Mouse (Mus musculus): ENCODE measurements around the gene Zfp526. TPM values are rescaled to one million over a fixed set of nuclear protein-coding genes. Genes with fewer than 3 reads are reported as not detected.

The Zfp526 gene
- 36.8 and 39.8 TPM in 2 replicates for polyA plus RNA-seq (2012; ENCODE audit: low replicate concordance)

DNA sequence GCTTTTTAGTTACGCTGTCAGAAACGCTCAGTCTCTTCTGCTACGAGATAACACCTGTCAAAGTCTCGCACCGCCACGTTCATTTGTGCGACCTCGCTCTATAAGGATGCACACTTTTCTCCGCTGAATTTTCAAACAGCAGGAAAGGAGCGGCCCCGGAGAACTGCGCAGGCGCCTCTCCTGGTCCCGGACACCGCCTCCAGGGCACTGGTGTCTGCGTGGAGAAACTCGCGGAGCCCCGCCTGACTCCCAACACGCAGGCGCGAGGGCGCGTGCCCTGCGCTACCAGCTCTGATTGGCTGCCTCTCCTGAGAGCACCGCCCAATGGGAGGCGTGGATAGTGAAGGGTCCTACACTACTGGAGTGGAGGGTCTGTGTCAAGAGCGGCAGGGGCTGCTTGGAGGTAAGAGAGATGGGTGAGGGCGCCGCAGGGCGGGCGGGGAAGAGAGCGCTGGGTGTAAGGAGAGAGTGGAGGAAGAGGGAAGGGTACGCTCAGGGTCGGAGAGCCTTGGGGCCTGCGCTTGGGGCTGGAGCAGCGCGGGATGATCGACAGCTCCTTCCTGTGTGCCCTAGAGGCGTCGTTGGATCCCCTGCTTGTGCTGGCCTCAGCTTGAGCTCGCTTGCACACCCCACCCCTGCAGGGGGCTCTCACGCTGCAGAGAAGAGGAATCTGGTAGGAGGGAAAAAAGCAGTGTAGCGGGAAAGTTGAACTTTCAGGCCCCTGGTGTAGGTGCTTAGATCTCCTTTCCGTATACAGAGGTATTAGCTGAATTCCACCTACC is at the start of gene Zfp526:
Gene Zfp526 (plus strand): TSS at position 324 of the 782 bp plus-strand sequence.

DNA sequence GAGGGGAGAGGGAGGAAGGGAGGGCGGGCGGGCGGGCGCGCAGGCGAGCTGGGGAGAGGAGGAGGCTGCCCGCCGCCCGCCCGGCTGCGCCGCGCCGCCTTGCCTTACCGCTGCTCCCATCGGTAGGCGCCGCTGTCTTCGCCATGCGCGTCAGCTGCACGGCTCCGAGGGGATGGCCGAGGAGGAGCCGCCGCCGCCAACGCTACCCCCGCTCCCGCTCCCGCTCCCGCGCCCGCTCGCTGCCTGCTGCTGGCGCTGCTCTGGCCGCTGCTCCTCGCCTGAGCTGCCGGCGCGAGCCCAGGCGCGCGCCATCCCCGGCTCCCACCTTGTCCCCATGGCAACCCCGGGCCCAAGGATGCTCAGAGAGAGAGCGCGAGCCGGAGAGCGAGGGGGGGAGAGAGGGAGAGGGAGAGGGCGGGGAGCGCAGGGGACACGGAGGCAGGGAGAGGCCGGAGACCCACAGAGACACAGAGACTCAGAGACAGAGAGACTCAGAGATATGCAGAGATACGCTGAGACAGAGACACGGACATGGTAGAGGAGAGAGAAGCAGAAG is 41.5 kb upstream of the Zfp526 start, which contains the start of gene Pou2f2:
Gene Pou2f2 (minus strand): TSS at position 121 of the 556 bp plus-strand sequence.

DNA sequence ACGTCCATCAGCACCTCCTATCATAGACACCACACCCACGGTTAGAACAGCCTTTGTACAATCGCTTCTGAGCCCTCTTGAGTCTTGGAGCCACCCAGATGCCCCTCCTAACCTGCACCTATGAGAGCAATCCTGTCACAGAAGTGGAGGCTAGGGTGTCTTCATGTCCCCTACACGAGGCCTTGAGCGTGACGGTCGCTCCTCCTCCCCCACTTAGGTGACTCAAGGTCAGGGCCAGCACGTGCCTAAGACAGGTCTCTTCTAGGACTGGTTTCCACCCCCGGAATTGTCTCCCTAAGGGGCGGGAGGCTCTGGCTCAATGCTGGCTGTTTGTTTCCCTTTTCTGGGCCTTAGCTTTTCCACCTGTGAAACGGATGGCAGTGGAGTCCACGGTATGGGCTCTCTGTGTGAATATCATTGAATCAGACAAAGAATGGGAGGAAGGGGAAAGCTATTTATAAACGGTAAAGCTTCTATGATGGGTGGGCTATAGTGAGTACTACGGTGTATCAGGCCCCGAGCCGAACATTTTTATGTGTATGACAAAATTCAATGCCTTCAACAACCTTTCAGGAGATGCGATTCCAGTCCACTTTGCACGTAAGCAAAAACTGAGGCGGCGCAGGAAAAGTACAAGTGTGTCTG is 646 bp upstream of the Zfp526 start, which contains the start of gene Dedd2:
Gene Dedd2 (minus strand): TSS at position 159 of the 645 bp plus-strand sequence.

DNA sequence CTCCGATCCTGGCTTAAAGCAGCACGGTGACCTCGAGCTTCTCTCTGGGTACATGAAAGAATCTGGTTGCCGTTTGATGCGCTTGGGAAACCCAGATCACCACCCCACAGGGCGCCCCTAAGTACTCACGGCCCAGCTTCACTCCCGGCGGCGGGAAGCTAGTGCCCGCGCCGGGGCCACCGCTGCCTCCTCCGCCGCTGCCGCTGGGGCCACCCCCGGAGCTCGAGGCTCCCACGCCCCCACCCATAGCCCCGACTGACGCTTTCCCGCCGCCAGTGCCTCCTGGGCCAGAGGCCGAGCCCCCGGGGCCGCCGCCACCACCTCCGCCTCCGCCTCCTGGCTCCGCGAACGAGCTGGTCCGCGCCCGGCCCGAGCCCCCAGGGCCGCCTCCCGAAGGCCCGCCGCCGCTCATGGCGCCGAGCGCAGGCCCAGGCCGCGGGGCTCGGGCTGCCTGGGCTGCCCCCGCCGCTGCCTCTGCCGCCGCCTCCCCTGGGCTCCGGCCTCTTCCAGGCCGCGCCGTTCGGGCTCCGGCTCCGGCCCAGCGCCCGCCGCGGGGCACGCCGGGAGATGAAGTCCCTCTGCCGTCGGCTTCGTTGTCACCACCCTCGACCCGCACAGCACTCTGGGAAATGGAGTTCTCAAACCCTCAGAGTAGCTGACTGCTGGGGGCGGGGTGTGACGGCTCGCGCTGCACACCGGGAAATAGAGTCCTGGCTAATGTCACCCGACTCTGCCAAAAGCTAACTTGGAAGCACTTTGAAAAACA is 16.2 kb downstream of the Zfp526 start, which contains the start of gene Gsk3a:
Gene Gsk3a (minus strand): TSS at position 603 of the 766 bp plus-strand sequence.

DNA sequence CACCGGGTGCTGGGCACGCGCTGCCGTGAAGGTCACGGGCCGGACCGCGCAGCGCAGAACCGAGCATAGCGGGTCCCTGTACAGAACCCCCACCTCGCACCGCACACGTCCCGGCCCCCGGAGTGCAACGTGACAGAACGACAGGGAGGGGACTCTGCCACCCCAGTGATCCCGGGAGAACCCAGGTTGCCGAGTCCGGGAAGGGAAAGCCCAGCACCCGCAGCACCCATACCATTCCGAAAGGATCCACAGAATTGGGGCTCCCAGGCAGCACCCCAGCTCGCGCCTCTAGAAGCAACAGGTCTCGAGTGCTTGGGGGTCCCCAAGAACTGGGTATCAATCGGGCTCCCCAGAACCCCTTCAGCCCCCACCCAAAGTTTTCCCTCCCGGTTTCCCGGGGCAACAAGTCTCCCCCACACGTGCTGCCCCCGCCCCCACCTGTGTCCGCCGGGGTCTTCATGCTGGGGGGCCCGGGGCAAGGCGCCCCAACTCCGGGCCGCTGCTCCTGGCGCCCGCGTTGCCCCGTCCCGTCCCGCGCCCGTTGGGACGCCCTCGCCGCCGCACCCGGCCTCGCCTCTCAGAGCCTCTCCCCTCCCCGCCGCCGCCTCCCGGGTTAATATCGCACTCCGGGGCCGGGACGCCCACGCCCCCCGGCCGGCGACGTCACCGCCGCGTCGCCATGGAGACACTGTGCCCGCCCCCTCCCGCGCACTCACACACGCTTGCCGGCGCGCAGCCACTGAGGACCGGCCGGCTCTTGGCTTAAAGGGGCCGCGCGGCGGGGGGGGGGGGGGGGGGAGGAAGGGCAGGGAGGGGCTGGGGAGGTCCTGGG is 29.1 kb downstream of the Zfp526 start, which contains the start of gene Erf:
Gene Erf (minus strand): TSS at position 621 of the 832 bp plus-strand sequence.

DNA sequence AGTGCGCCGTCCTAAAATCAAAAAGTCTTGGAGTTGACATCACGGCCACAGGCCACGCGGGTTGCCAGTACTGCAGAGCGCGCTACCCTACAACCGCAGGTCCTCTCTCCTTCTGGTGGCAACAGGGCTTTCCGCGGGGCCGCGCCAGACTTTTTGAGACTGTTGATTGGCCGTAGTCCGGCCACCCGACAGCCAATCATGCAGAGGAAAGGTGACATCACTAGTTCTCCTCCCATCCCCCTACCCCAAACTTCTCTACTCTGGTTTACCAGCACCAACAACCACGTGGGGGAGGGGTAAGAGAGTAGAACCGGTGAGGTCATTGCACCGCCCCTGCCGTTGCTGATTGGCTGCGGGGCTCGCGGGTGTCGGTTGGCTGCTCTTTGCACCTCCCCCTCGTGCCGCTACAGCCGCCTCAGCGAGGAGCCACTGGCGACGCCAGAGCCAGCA is 46.1 kb downstream of the Zfp526 start, which contains the start of gene Cic:
Gene Cic (plus strand): TSS at position 404 of the 450 bp plus-strand sequence.

Other genes with a start within 250 kb of the Zfp526 start
- 176 and 289 TPM in 2 replicates for gene Rabac1, start 248.7 kb upstream of the Zfp526 start, polyA plus RNA-seq (2012; ENCODE audit: low replicate concordance)
- gene Atp1a3, start 215.5 kb upstream of the Zfp526 start, polyA plus RNA-seq (2012; ENCODE audit: low replicate concordance) = 7.9 TPM in 2 replicates
- gene Grik5, start 149.1 kb upstream of the Zfp526 start, polyA plus RNA-seq (2012; ENCODE audit: low replicate concordance) = 4.1 and 7.6 TPM in 2 replicates
- gene Zfp574, start 148.9 kb upstream of the Zfp526 start, polyA plus RNA-seq (2012; ENCODE audit: low replicate concordance) = 49.9 and 50.4 TPM in 2 replicates
- gene Pou2f2, start 41.7 kb upstream of the Zfp526 start, polyA plus RNA-seq (2012; ENCODE audit: low replicate concordance) = 96.6 and 111 TPM in 2 replicates
- 73.5 and 107 TPM in 2 replicates for gene Dedd2, start 810 bp upstream of the Zfp526 start, polyA plus RNA-seq (2012; ENCODE audit: low replicate concordance)
- 229 and 252 TPM in 2 replicates for gene Gsk3a, start 16.4 kb downstream of the Zfp526 start, polyA plus RNA-seq (2012; ENCODE audit: low replicate concordance)
- gene Erf, start 29.3 kb downstream of the Zfp526 start, polyA plus RNA-seq (2012; ENCODE audit: low replicate concordance) = 146 and 147 TPM in 2 replicates
- 511 and 760 TPM in 2 replicates for gene Cic, start 46.3 kb downstream of the Zfp526 start, polyA plus RNA-seq (2012; ENCODE audit: low replicate concordance)
- gene Pafah1b3, start 76.6 kb downstream of the Zfp526 start, polyA plus RNA-seq (2012; ENCODE audit: low replicate concordance) = 4.1 and 11.0 TPM in 2 replicates
- not detected in 2 replicates for gene Prr19, start 80.0 kb downstream of the Zfp526 start, polyA plus RNA-seq (2012; ENCODE audit: low replicate concordance)
- gene Tmem145, start 84.7 kb downstream of the Zfp526 start, polyA plus RNA-seq (2012; ENCODE audit: low replicate concordance) = not detected in 2 replicates
- gene Megf8, start 95.7 kb downstream of the Zfp526 start, polyA plus RNA-seq (2012; ENCODE audit: low replicate concordance) = 3.5 and 4.5 TPM in 2 replicates
- gene Cnfn, start 148.3 kb downstream of the Zfp526 start, polyA plus RNA-seq (2012; ENCODE audit: low replicate concordance) = not detected in 2 replicates
- gene Lipe, start 177.3 kb downstream of the Zfp526 start, polyA plus RNA-seq (2012; ENCODE audit: low replicate concordance) = 11.9 and 18.0 TPM in 2 replicates
- gene Cxcl17, start 191.5 kb downstream of the Zfp526 start, polyA plus RNA-seq (2012; ENCODE audit: low replicate concordance) = not detected in 2 replicates